Mouse (Mus musculus) left cerebral cortex, postnatal 25 days (tissue): ENCODE results near the gene Gm28051. TPM values are rescaled to one million over a fixed set of nuclear protein-coding genes. Genes with fewer than 3 reads are reported as not detected.

Experiments
- DNase-seq, 2 experiments: peaks; one replicate each; pipeline ENCODE4 v3.0.0; 2022; ENCODE audit warnings: low spot score in 2 of 2, mixed read lengths in 1 of 2
- intact Hi-C: fragments of 180-260 bp; cut with DNase I; formaldehyde crosslinking; loops from one replicate; pipeline ENCODE4 v1.15.1; 2025
- total RNA-seq, 2 experiments: library from RNA; stranded (reverse); gene quantifications; 2 replicates each; pipeline ENCODE4 v1.2.3; 2021

Gene Gm28051
- total RNA-seq, result not detected

DNA sequence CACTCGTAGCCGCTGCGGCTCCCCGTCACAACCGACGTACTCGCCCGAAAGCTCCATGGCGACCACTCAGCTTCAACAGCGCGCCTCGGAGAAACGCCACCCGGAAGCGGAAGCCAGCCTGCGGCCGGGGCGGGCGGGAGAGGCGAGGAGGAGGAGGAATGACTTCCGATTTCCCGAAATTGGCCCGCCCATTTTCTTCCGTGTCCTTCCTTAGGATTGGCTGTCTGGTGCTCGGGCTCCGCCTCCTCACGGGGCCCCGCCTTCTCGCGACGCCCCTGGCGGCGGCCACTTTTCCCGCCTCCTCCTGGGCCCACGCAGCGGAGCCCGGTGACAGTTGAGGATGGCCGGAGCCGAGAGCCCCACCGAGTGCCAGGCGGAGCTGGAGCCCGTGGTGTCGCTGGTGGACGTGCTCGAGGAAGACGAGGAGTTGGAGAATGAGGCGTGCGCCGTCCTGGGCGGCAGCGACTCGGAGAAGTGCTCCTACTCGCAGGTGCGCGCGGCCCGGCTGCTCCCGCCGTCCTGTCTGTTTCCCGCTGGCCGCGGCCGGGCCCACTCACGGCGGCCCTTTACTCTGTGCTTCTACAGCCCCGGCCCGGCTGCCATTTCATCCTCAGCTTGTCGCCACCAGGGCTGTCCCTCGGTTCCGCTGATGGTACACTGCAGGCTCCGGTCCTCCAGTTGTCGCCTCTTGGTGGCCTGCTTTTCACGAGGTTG lies at the start of gene Gm28051, which contains the start of the genes Gon7 and Ubr7:
Gene Gm28051, minus strand, starts transcription at position 77 of the 714 bp plus-strand sequence.
Gene Gon7, minus strand, starts transcription at position 115 of the 714 bp plus-strand sequence.
Gene Ubr7, plus strand, starts transcription at position 279 of the 714 bp plus-strand sequence.
- intact Hi-C loops, result loop anchor here (2.0 to 10.0 kb wide), 2 partner anchors 15 to 117 kb away; partner anchors contain the start of genes Btbd7, Moap1 and Tmem251
- DNase-seq, result peak; percentile 96 to 99

- no peak for DNase-seq
- intact Hi-C loops, result no loop called here
These were observed 42.0 kb upstream of the Gm28051 start for GRCm38 (mm10) chr12:102799528-102799927.

- intact Hi-C loops, result loop anchor here (10.0 kb wide), 1 partner anchor 277 kb away; no protein-coding TSS in a partner anchor
These were observed 30.4 kb upstream of the Gm28051 start for GRCm38 (mm10) chr12:102787927-102788326.

DNA sequence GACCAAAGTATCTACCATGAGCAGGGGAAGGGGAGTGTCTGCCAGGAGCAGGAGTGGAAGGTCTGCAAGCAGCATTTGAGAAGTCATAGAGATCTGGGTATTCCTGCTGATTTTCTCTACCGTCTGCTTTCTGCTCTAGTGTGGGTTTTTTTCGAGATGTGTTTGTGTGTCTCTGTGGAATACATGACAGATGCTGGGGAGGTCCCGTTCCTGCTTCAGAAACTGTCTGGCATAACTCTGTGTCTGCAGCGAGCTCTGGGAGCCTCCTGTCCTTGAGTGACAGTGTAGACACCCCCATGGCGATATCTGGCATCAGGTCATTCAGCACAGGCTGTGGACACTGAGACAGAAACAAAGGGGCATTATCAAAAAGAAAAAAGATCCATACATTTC lies 28.0 kb upstream of the Gm28051 start:
- intact Hi-C loops, result loop anchor here (10.0 kb wide), 1 partner anchor 279 kb away; no protein-coding TSS in a partner anchor
- peak in 1 of 2 experiments; percentile 23 for DNase-seq

More at GRCm38 (mm10) chr12:102787927-102788326, 30.4 kb upstream of the Gm28051 start:
- DNase-seq, result no peak

GRCm38 (mm10) chr12:102784899-102785592 lies 27.5 kb upstream of the Gm28051 start:
- intact Hi-C loops, result loop anchor here (10.0 kb wide), 1 partner anchor 280 kb away; no protein-coding TSS in a partner anchor
- no peak for DNase-seq

- intact Hi-C loops, result loop anchor here (10.0 kb wide), 1 partner anchor 282 kb away; no protein-coding TSS in a partner anchor
- DNase-seq, result no peak
These were observed 25.3 kb upstream of the Gm28051 start for GRCm38 (mm10) chr12:102782841-102783240.

DNA sequence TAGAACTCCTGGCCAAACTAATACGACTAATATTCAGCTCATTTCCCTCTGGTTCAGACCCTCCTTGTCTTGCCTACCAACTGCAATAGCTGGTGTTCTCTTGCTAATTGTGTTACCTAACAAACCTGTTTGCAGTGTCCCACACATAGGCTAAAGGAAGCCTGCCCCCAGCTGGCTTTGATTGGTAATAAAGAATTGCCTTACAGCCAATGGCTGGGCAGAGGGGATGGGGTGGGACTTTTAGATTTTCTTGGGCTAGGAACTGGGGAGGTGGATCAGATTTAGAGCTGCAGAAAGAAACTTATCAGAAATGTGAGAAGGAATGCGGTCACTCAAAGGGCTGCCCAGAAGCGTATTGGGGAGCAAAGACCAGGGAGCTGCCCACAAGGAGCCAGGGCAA lies 21.9 kb upstream of the Gm28051 start:
- intact Hi-C loops, result no loop called here
- no peak for DNase-seq

- intact Hi-C loops, result no loop called here
- DNase-seq, result no peak
These were observed 20.6 kb upstream of the Gm28051 start for GRCm38 (mm10) chr12:102778151-102778550.

DNA sequence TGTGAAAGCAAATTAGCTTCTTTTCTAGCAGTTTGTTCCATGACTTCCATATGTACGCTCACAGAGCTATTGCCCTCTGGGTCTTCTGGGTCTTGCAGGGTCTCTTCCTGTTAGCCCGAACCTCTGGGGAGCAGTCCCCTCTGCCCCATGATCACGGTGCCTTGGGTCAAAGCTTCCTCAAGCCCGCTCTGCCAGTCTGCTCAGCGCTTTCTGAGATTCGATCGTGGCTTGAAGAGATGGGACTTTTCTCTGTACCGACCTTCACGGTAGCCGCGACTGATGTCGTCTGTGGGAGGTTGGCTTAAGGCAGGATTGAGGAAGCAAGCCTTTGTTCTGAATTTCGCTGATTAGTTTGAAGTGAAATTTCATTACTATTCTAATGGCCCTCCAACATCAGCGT lies 18.5 kb upstream of the Gm28051 start:
- DNase-seq, result no peak
- intact Hi-C loops, result no loop called here

GRCm38 (mm10) chr12:102772676-102773075 lies 15.1 kb upstream of the Gm28051 start:
- DNase-seq, result no peak
- intact Hi-C loops, result no loop called here

- no peak for DNase-seq
- intact Hi-C loops, result no loop called here
These were observed 14.0 kb upstream of the Gm28051 start for GRCm38 (mm10) chr12:102771601-102772000.

DNA sequence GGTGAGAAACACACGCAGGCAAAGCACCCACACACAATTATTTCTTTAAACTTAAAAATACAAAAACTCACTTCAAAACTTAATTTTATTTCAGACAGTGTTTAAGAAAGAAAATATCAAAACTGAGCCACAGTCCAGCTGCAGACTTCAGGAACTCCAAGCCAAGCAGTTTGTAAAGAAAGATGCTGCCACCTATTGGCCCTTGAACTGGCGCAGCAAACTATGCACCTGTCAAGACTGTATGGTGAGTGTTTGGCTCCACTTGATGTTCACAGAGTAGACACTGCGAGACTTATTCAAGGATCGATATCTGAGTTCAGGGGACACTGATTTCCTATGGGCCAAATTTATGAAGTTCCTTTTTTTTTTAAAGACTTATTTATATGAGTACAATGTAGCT lies 11.4 kb upstream of the Gm28051 start:
- DNase-seq, result no peak
- intact Hi-C loops, result no loop called here

DNA sequence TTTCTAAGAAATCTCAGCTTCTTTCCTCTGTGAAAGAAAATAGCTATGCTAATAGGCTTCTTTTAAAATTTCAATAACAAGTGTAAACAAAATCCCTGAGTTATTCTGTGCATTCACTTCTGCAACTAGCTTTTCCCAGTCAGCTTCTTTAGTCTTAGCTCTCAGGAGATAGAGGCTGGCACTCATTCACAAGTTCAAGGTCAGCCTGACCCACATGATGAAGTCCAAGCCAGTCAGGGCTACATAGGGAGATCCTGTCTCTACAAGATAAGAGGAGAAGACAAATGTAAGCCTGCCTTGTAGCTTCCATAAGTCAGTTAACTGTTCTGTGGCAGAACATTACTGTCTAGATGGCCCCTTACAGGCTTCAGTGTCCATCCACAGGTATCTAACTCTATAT lies 6.1 kb upstream of the Gm28051 start:
- intact Hi-C loops, result no loop called here
- DNase-seq, result no peak

- intact Hi-C loops, result no loop called here
These were observed 4.1 kb upstream of the Gm28051 start for GRCm38 (mm10) chr12:102761668-102762067.

GRCm38 (mm10) chr12:102758936-102759335 lies 1.4 kb upstream of the Gm28051 start:
- intact Hi-C loops, result loop anchor here (10.0 kb wide), 1 partner anchor 116 kb away; the partner anchor contains the start of gene Btbd7
- no peak for DNase-seq

More at GRCm38 (mm10) chr12:102761668-102762067, 4.1 kb upstream of the Gm28051 start:
- no peak for DNase-seq

GRCm38 (mm10) chr12:102758403-102758756 lies 815 bp upstream of the Gm28051 start, which contains the start of gene Gm20604:
Gene Gm20604, minus strand, starts transcription at chr12:102758672.
- DNase-seq, result peak in 1 of 2 experiments; percentile 36
- intact Hi-C loops, result loop anchor here (10.0 kb wide), 1 partner anchor 116 kb away; the partner anchor contains the start of gene Btbd7

- DNase-seq, result no peak
- intact Hi-C loops, result loop anchor here (2.0 to 10.0 kb wide), 2 partner anchors 14 to 118 kb away; partner anchors contain the start of genes Btbd7, Moap1 and Tmem251
These were observed 393 bp downstream of the Gm28051 start for GRCm38 (mm10) chr12:102757055-102757688.

DNA sequence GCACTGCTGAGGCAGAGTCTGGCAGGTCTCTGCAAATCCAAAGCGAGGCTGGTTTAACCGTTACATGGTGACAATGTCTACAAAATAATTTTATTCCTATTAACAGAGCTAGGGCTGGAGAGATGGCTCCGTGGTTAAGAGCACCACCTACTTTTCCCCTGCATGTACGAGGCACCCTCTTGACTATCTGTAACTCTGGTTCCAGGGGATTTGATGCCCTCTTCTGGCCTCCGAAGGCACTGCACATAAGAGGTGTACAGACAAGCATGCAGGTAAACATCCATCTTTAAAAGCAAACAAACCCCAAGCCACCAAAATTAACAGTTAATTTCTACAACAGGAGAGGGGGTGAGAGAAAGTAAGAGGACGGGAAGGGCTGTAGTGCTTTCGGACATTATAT lies 1.3 kb downstream of the Gm28051 start:
- DNase-seq, result no peak
- intact Hi-C loops, result loop anchor here (2.0 to 10.0 kb wide), 2 partner anchors 14 to 118 kb away; partner anchors contain the start of genes Btbd7, Moap1 and Tmem251

DNA sequence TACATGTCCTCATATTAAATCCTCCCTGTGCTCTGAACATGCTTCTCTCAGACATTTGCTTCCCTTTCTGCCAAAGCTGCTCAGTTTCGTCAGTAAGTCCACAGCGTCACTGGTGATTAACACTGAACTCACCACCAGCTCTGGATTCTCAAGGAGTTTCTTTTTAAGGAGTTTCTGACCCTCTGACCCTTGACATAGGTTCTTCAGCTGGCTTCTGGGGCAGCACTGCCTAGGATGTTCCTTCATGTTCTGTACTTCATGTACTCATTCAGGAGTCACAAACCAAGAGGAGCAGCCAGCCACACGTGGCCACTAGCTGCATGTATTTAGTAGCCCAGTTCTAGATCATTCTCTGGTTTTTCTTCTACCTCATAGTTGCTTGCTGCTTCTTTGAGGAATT lies 9.3 kb downstream of the Gm28051 start:
- intact Hi-C loops, result loop anchor here (10.0 kb wide), 1 partner anchor 773 kb away; the partner anchor contains the start of gene Cpsf2
- DNase-seq, result no peak
